Mouse (Mus musculus) heart, adult 2 months (tissue): ENCODE data around the gene Rap1gap2.

Experiments
- CTCF ChIP-seq: fragments of 200-600 bp; IDR thresholded peaks from 2 replicates; pipeline ENCODE4 v1.8.1; 2022; ENCODE audit warnings: antibody characterized with exemption, mild to moderate bottlenecking, moderate library complexity
- POLR2A ChIP-seq: fragments of 200-500 bp; IDR thresholded peaks from 2 replicates; pipeline ENCODE4 v1.6.1; 2011; ENCODE audit warnings: mild to moderate bottlenecking, low read depth, low read length, control low read depth; ENCODE audit not compliant: insufficient read depth

GRCm38 (mm10) chr11:74631880-74632789 is 21.4 kb upstream of the Rap1gap2 start:
- no peak for TF ChIP-seq POLR2A
- no peak for TF ChIP-seq CTCF
